Mouse (Mus musculus) layer of hippocampus, postnatal 10 days (tissue): ENCODE measurements around the gene Phkg2. TPM values are rescaled to one million over a fixed set of nuclear protein-coding genes. Genes with fewer than 3 reads are reported as not detected.
A peak's percentile ranks its signal among the peaks of the same experiment; 100 is the strongest.

ENCODE experiments used
- DNase-seq, 2 experiments: peaks; one replicate each; pipeline ENCODE4 v3.0.0; 2021; ENCODE audit warnings: low spot score in 2 of 2
- long read RNA-seq: library from polyadenylated mRNA; stranded (forward); transcript quantifications from one replicate; pipeline ENCODE4 v2.0.0, GENCODE M21; 2023
- total RNA-seq, 2 experiments: library from RNA; stranded (reverse); gene quantifications; 2 replicates each; pipeline ENCODE4 v1.2.3; 2021

Gene Phkg2
- total RNA-seq, result 10 to 100 TPM; 69.4 to 76.3 TPM
- long read RNA-seq, transcript Phkg2-201 (10 exons, 1,570 nt), result major isoform, 16 of 41 reads
- long read RNA-seq, partial matches to known transcripts, result 1 of 41 reads
- long read RNA-seq, other reads (novel, unspliced or antisense), result 17 of 41 reads

GRCm38 (mm10) chr7:127572895-127573471 is at the start of gene Phkg2:
Gene Phkg2 (plus strand): TSS chr7:127573340.
- peak; percentile 85 to 88 for DNase-seq

- no peak for DNase-seq
Observed at GRCm38 (mm10) chr7:127541671-127542070, 31.5 kb upstream of the Phkg2 start.

DNA sequence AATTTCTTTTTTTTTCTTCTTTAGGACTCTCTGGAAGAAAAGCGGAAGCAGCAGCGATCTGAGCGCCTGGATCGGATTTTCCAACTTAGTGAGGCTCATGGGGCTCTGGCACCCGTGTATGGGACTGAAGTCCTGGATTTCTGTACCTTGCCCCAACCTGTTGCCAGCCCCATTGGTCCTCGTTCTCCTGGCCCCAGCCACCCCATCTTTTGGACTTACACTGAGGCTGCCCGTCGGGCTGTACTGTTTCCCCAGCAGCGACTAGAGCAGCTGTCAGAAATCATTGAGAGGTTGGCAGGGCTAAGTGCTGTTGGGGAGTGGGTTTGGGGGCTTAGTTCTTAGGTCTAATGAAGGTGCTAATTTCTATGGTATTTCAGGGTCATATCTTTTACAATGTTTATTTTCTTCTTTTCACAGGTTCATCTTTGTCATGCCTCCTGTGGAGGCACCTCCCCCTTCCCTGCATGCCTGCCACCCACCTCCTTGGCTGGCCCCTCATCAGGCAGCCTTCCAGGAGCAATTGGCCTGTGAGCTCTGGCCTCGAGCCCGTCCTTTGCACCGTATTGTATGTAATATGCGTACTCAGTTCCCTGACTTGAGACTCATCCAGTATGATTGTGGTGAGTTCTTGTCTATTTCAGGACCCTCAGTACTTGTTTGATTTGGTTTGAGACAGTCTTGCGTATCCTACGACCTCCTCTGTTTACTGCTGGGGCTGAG is 23.9 kb upstream of the Phkg2 start:
- DNase-seq, result peak; percentile 51 to 59

GRCm38 (mm10) chr7:127551558-127551957 is 21.6 kb upstream of the Phkg2 start:
- DNase-seq, result no peak

DNA sequence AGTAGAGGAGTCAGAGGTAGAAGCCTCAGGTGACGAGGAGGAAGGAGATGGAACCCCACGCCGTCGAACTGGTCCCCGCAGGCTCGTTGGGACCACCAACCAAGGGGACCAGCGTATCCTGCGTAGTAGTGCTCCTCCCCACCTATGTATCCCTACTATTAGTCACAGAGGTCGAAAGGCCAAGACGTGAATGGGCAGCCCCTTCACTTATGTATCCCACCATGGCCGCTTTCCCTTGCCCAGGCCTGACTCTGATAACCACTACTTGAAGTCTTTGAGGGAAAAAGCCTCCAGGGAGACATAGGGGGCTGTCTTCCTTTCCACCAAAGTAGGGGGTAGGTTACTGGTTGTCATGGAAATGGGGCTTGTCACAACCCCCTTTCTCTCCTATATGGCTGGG is 12.6 kb upstream of the Phkg2 start:
- DNase-seq, result no peak

- no peak for DNase-seq
Observed at GRCm38 (mm10) chr7:127561340-127561858, 11.7 kb upstream of the Phkg2 start, which contains the start of gene Tmem265. Gene Tmem265 (plus strand): TSS chr7:127561390.

DNA sequence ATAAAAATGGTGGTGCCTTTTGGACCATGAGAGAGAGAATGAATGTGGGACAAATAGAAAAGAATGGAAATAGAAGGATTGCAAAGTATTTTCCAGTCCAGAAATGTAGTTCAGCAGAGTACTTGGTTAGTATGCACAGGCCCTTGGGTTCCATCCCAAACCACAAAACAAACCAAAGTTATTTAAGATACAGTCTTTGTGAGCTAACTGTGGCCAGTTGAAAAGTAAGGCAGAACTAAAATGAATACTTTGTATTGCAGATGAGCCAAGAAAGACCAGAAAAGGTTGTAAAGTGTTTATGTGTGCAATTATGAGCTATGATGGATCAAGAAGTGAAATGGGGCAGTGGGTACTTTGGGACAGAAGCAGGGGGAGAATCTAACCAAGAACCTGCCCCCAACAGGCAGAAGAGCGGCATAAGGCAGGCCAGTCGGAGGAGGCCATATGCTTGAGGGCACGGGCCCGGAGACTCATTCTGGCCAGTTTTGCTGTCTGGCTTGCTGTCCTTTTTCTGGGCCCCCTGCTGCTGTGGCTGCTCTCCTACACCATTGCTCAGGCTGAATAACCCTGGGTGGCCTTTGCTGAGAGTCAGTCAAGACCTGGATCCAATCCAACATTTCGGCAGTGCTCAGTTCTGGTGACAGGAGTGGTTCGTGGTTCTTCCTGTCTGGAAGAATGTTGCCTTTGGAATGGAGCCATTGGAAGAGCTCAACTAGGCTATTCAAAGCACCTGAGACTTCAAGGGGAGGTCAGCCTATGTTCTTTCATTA is 8.6 kb upstream of the Phkg2 start:
- DNase-seq, result no peak

- peak in 1 of 2 experiments; percentile 16 for DNase-seq
Observed at GRCm38 (mm10) chr7:127573503-127574008, 416 bp downstream of the Phkg2 start.

- DNase-seq, result no peak
Observed at GRCm38 (mm10) chr7:127574115-127574514, 975 bp downstream of the Phkg2 start.

DNA sequence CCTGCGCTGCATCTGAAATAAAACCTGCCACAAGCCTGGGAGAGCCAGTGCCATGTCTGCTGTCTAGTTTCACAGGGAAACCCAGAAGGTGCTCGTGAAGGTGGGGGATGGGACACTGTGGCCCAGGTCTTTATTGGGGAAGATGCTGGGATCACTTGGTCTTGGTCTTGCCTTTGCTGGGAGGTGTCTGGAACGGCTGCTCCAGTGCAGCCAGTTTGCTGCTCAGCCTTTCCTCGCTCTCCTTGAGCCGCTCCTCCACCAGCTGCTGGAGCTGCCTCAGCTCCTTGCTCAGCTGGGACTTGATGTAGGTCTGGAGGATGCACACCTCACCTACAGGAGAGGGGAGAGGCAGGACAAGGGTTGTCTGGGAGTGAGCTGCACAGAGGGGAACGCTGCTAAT is 10.1 kb downstream of the Phkg2 start:
- DNase-seq, result no peak

DNA sequence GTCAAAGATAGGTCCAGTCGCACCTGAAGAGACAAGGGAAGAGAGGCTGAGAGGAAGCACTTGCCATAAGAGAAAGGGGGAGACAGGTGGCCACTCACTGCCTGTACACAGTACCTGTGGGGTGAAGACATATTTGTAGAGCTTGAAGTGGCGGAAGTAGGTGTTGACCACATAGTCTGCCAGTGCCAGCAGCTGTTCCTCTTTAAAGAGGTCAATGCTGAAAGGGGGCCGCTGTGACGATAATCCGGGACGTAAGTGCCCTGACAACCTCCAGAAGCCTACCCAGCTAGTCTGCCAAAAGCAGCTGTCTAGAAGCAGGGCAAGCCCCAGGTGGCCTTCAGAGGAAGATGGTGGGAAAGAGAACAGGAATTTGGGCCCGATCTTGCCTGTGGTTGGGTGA is 11.9 kb downstream of the Phkg2 start:
- DNase-seq, result no peak

- no peak for DNase-seq
Observed at GRCm38 (mm10) chr7:127586149-127586548, 13.0 kb downstream of the Phkg2 start.

GRCm38 (mm10) chr7:127587196-127587595 is 14.1 kb downstream of the Phkg2 start:
- no peak for DNase-seq

DNA sequence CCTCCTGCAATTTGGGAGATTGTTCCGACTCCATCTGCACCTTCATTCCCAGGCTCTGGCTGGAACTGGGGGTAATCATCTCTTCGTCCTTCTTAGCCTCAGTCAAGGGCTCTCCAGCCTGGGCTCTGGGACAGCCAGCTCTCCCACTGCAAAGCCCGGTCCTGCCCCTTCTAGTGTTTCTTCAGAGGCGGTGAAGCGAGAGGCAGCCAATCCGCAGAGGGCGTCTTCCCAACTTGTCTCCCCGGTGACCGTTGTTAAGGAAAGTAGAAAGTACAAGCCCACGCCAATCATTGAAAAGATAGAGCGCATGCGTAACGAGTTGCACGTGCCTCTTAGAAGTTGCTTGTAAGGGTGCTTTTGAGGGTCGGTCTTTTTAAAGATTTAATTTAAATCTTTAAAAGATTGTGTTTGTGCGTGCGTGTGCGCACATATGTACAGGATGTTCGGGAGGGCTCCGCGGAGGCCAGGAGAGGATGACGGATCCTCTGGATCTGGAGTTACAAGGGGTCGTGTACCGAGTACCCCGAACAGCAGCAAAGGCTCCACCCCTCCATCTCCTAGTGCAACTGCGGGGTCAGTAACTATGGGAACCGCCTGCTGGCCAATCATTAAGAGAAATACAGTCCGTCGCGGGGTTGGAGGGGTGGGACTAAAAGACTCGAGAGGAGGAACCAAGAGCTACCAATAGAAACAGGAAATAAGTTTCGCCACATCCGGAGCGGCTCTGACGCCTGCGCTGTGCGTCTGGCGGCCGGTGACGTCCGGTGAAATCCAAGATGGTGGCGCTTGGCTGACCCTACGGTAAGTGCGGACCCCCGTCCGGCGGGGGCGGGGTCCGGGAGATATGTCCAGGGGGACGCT is 15.1 kb downstream of the Phkg2 start, which contains the start of the genes Ccdc189 and Rnf40:
Gene Ccdc189, minus strand, starts transcription at position 585 of the 861 bp plus-strand sequence.
Gene Rnf40, plus strand, starts transcription at position 757 of the 861 bp plus-strand sequence.
- peak; percentile 89 to 91 for DNase-seq

DNA sequence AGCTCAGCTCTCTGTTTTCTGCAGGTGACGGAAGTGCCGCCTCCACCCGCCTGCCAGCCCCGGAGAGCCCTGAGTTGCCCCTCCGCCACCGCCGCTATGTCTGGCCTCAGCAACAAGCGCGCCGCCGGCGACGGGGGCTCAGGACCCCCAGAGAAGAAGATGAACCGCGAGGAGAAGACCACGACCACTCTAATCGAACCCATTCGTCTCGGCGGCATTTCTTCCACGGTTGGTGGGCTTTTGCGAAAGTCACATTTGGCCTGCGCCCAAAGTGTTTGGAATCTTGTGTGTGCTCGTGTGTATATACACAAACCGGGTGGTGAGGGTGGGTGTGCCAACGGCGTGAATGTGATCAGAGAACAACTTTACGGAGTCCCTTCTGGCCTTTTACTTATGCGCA is 15.8 kb downstream of the Phkg2 start:
- DNase-seq, result peak in 1 of 2 experiments; percentile 30

DNA sequence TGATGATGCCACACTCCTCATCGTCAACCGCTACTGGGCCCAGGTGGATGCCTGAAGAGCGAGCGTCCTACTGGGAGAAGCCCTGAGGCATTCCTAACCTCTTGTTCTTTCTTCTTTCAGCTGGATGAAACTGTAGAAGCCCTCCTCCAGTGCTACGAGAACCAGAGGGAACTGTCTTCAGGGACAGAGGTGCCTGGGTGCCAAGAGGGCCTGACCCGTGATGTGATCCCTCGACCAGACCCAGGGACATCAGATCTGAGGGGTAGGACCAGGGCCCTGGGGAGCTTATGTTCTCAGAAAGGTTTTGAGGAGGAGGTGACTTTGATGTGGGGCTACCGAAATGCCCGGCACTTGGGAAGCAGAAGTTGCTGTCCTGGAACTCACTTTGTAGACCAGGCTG is 16.5 kb downstream of the Phkg2 start:
- DNase-seq, result no peak

- DNase-seq, result no peak
Observed at GRCm38 (mm10) chr7:127591108-127591507, 18.0 kb downstream of the Phkg2 start.

GRCm38 (mm10) chr7:127592575-127592974 is 19.4 kb downstream of the Phkg2 start:
- no peak for DNase-seq

DNA sequence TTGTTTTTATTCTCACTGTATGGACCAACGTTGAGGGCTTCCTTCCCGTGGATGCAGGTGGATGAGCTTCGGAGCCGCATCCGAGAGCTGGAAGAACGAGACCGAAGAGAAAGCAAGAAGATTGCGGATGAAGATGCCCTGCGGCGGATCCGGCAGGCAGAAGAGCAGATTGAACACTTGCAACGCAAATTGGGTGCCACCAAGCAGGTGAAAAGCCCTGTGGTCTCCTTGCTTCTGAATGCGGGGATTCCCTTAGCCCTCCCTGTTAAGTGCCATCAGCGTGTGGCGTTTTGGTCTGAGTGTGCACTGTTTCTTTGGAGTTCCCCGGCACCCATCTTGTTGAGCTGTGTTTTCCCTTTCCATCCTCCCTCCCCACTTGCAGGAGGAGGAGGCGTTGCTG is 23.6 kb downstream of the Phkg2 start:
- no peak for DNase-seq

DNA sequence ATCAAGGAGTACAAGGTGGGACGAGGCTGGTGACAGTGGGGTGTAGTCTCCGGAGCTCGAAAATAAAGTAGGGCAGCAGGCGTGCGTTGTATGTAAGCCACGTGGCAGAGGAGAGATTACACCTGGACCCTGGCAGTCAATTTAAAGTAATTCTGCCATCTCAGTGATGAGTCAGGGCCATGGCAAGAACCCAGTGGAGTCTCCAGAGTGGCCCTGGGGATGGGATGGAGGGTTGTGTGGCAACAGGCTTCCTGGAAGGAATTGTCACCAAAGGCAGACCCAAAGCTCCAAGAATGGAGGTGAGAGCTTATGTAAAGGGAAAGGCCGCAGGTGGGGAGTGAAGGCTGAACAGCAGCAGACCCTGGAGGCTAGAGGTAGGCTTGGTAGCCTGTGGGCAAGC is 27.5 kb downstream of the Phkg2 start:
- no peak for DNase-seq
